Mouse (Mus musculus) induced T-regulatory cell, adult 2 months (primary cell): ENCODE data around the gene Arhgap42.

ENCODE experiments used
- DNase-seq: peaks from one replicate; pipeline ENCODE4 v3.0.0-alpha.2; 2012; ENCODE audit warnings: low read depth

The Arhgap42 gene

DNA sequence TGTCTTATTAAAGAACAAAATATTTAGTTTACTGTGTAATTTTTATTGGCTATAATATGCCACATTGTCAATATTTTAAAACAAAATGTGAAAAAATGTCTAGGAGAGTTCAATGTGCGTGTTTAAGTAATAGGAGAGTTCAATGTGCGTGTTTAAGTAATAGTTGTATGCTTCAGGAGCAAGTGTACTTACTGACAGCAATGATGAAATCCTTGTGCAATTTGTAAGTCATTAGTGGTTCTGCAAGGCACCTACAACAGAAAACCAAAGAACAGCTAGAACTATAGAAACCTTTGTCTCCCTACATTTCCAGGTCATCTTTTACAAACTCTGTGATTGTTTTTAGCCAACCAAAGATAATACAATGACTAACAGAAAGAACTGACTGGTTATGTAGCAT lies 223.8 kb downstream of the Arhgap42 start:
- no peak for DNase-seq

DNA sequence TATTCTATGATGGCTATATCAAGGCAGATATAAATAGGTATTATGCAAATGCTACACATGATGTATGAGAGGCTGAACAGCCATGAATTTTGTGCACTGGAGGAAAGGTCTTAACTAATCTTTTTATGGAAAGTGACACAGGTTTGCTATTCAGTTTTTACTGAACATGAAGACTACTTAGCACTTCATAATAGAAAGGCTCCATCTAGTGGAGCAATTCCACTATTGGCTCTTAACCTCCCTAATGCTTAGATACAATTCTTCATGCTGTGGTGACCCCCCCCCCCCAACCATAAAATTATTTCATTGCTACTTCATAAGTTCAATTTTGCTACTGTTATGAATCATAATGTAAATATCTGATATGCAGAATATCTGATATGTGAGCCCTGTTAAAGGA lies 237.7 kb downstream of the Arhgap42 start:
- no peak for DNase-seq

DNA sequence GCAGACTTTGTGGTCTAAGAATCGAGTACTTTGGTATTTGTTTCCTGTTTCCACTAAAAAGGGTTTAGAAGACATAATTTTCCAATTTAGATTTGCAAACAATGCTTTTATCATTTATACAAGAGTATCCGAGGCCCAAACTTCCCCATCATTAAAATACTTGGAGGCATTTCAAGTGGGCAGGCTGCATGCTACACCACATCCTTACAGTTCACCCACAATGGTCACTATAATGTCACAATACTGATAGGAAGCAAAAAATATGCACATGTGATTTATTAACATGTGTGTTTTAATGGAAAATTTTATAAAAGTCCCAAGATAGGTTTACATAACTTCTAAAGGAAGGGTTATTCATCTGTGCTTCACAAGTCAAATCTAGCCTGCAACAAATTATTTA lies 242.4 kb downstream of the Arhgap42 start:
- DNase-seq = no peak

DNA sequence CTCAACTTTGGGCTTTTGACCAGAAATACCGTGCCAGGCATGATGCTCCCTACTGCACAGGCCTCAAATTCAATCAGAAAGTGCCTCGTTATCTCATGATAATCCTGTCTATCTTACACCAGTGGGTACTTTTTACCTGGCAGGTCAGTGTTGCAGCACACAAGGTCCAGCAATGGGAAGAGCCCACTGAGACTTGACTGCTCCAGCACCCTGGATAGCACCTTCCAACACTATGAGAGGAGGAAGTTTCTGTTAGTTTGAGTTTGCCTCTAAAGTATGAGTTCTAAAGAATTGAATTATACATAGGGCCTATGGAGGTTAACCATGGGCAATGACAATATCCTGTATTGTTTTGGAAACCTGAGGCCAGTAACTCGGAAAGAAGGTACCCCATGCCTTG lies 256.6 kb downstream of the Arhgap42 start:
- DNase-seq = no peak

GRCm38 (mm10) chr9:8977775-8978174 lies 261.1 kb downstream of the Arhgap42 start:
- DNase-seq = no peak

DNA sequence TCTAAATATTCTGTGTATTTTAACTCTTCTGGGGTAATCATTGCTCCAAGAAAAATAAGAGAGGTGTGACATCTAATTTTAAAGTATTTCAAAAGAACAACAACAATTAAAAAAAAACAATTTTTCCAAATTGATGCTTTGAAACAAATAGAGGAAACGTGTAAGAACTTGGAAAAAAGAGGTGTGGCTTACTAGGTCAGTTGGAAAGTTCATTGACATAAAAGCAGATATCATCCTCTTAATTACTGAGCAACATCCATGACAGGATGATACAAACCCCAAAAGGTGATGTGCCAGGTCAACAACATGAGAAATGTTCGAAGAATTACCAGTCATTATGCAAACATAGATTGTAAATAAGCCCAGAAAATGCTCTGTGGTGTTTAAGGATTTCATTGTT lies 267.4 kb downstream of the Arhgap42 start, which contains the start of gene Gm16485:
Gene Gm16485 (plus strand): TSS at position 301 of the 400 bp plus-strand sequence.
- DNase-seq = no peak

- DNase-seq = no peak
These were observed 268.7 kb downstream of the Arhgap42 start for GRCm38 (mm10) chr9:8970240-8970639.

DNA sequence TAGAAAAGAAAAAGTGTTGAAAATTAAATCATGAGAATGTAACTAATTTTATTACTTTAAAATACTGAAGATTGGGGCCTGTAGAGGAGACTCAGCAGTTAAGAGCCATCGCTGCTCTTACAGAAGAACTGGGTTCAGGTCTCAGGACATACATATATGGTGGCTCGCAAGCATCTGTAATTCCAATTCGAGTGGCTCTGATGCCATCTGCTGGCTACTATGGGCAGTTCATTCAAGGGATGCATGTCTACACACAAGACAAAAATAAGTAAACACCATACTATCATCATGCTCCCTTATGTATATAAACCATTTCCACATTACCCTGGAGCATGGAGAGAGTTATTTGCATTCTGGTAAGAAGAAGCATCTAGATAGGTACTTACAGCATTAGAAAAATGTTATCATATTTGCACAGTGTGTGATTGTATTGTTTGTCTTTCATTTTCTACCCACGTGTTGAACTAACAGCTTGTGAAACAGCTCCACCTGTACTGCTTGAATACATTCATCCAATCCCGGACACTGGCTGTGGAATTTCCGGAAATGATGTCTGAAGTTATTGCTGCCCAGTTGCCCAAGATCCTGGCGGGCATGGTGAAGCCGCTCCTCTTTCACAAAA lies 274.3 kb downstream of the Arhgap42 start:
- DNase-seq = peak; percentile 18

- no peak for DNase-seq
These were observed 285.6 kb downstream of the Arhgap42 start for GRCm38 (mm10) chr9:8953306-8953705.
